Mouse (Mus musculus) heart, embryonic 13.5 days (tissue): ENCODE results near the gene Syt15. TPM values are rescaled to one million over a fixed set of nuclear protein-coding genes. Genes with fewer than 3 reads are reported as not detected.

ENCODE experiments used
- ATAC-seq: fragments of 200-750 bp; cut with Nextera tagmentation; 2 replicates; pipeline ENCODE4 v1.8.0; 2017; ENCODE audit warnings: moderate TSS enrichment; ENCODE audit not compliant: insufficient number of reproducible peaks, low FRiP score, low TSS enrichment; ENCODE audit errors: extremely low read depth
- H3K27ac ChIP-seq: fragments of 300-500 bp; sonication (generic); replicated peaks from 2 replicates; pipeline ENCODE4 v1.5.1; 2015; ENCODE audit warnings: moderate library complexity, mild to moderate bottlenecking, inconsistent platforms
- H3K27me3 ChIP-seq: fragments of 300-500 bp; sonication (generic); replicated peaks from 2 replicates; pipeline ENCODE4 v1.6.1; 2015; ENCODE audit warnings: mild to moderate bottlenecking, inconsistent platforms
- H3K36me3 ChIP-seq: fragments of 300-500 bp; sonication (generic); 2 replicates; pipeline ENCODE4 v1.6.1; 2015; ENCODE audit warnings: mild to moderate bottlenecking, inconsistent platforms
- H3K4me1 ChIP-seq: fragments of 300-500 bp; sonication (generic); 2 replicates; pipeline ENCODE4 v1.6.1; 2015; ENCODE audit warnings: inconsistent platforms
- H3K4me2 ChIP-seq: fragments of 300-500 bp; sonication (generic); 2 replicates; pipeline ENCODE4 v1.6.1; 2015; ENCODE audit warnings: inconsistent platforms, mild to moderate bottlenecking, moderate library complexity
- H3K4me3 ChIP-seq: fragments of 300-500 bp; sonication (generic); 2 replicates; pipeline ENCODE4 v1.5.1; 2015; ENCODE audit warnings: moderate library complexity, mild to moderate bottlenecking, inconsistent platforms
- H3K9ac ChIP-seq: fragments of 300-500 bp; sonication (generic); 2 replicates; pipeline ENCODE4 v1.6.1; 2015; ENCODE audit warnings: inconsistent platforms, mild to moderate bottlenecking, moderate library complexity
- H3K9me3 ChIP-seq: fragments of 300-500 bp; sonication (generic); 2 replicates; pipeline ENCODE4 v1.6.1; 2016; ENCODE audit warnings: inconsistent platforms
- WGBS: fragments of 180-500 bp; shearing (Covaris S2); methylation state at CpG from one replicate; pipeline ENCODE4 v1.1.7; 2015; ENCODE audit warnings: mixed read lengths; 5-methylcytosine and 5-hydroxymethylcytosine counted together
- polyA plus RNA-seq: library from polyadenylated mRNA; unstranded; fragments of >200 nt; fragmentation: Nextera tagmentation; extraction: Ambion mirVana; gene quantifications from 2 replicates; pipeline ENCODE4 v1.2.1, GENCODE M21; 2015

Gene Syt15
- polyA plus RNA-seq, 1 experiment from 2014 or later, result 0.27 TPM

DNA sequence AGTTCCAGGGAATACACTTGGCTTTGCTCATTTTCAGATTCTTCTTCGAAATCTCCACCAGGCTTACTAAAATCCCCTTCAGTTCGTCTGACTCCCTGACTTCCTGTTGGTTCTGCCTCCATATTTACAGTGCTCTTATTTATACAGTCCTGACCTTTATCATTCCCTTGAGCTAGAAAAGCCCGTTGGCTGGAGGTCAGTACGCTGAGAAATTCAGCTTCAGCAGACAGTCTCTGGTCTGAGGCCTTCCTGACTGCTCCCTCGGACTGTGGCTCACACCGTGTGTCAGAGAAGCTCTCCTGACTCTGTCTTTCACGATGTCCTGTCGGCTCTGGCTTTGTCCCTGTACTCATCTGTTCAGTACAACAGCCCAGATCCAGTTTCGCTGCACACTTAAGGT lies 48.7 kb downstream of the Syt15 start:
- no peak overlapping the region for H3K27ac ChIP-seq
- H3K4me3 ChIP-seq, result no peak overlapping the region
- 71% methylated on average over 9 of the region's 9 CpGs for WGBS
- H3K9me3 ChIP-seq, result no peaks in the 10 kb centered on the region
- H3K36me3 ChIP-seq, result no peaks in the 10 kb centered on the region; the same call in 1 of the 2 replicates
- H3K4me1 ChIP-seq, result no peaks in the 10 kb centered on the region
- no peak for ATAC-seq
- H3K27me3 ChIP-seq, result no peaks in the 10 kb centered on the region
- H3K4me2 ChIP-seq, result no peak overlapping the region
- H3K9ac ChIP-seq, result no peak overlapping the region

DNA sequence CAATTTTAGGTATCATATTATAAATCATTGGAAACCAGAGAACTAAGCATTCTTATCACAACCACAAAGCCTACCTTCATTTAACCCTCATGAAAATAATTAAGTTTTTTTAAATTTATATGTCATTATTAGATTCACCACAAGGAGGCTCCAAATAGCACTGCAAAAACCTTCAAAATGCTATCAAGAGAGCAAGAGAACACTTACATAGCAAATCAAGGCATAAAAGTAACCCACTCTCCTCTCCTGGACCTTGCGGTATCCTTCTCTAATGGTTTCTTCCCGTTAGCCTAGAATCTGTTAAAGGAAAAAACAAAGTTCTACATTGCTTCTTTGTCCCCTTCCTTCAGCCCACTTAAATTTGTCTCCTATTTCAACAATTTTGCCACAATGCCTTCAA lies 53.9 kb downstream of the Syt15 start:
- 47% methylated on average over 2 of the region's 2 CpGs for WGBS

GRCm38 (mm10) chr14:34274141-34274540 lies 54.7 kb downstream of the Syt15 start:
- H3K36me3 ChIP-seq, result no peaks in the 10 kb centered on the region
- H3K27ac ChIP-seq, result no peak overlapping the region
- H3K9me3 ChIP-seq, result no peaks in the 10 kb centered on the region
- WGBS, result 84% methylated on average over 3 of the region's 3 CpGs
- no peak for ATAC-seq
- no peaks in the 10 kb centered on the region for H3K4me1 ChIP-seq
- no peak overlapping the region for H3K9ac ChIP-seq
- no peak overlapping the region for H3K4me2 ChIP-seq
- H3K27me3 ChIP-seq, result no peaks in the 10 kb centered on the region
- no peak overlapping the region for H3K4me3 ChIP-seq

More for the DNA sequence above, 53.9 kb downstream of the Syt15 start:
- Histone ChIP-seq H3K4me2 (no peak overlapping the region), H3K4me1 (no peaks in the 10 kb centered on the region), H3K27me3 (no peaks in the 10 kb centered on the region), H3K4me3 (no peak overlapping the region), H3K36me3 (no peaks in the 10 kb centered on the region), H3K9me3 (no peaks in the 10 kb centered on the region), H3K27ac (no peak overlapping the region), H3K9ac (no peak overlapping the region)
- ATAC-seq, result no peak

GRCm38 (mm10) chr14:34275225-34275624 lies 55.8 kb downstream of the Syt15 start:
- WGBS, result 87% methylated on average over 4 of the region's 4 CpGs
- no peak for ATAC-seq

GRCm38 (mm10) chr14:34279726-34280125 lies 60.3 kb downstream of the Syt15 start:
- Histone ChIP-seq H3K27ac (no peak overlapping the region), H3K9me3 (no peaks in the 10 kb centered on the region), H3K9ac (no peak overlapping the region), H3K36me3 (no peaks in the 10 kb centered on the region), H3K27me3 (no peaks in the 10 kb centered on the region), H3K4me2 (no peak overlapping the region), H3K4me1 (no peaks in the 10 kb centered on the region), H3K4me3 (no peak overlapping the region)
- whole genome bisulfite sequencing, result 85% methylated on average over 4 of the region's 4 CpGs
- no peak for ATAC-seq

More at GRCm38 (mm10) chr14:34275225-34275624, 55.8 kb downstream of the Syt15 start:
- Histone ChIP-seq H3K4me1 (no peaks in the 10 kb centered on the region), H3K4me3 (no peak overlapping the region), H3K9me3 (no peaks in the 10 kb centered on the region), H3K27me3 (no peaks in the 10 kb centered on the region), H3K36me3 (no peaks in the 10 kb centered on the region), H3K27ac (no peak overlapping the region), H3K4me2 (no peak overlapping the region), H3K9ac (no peak overlapping the region)

Other genes with a start within 250 kb of the Syt15 start
- 0.03 TPM in 2 replicates for gene Zfp488, start 240.8 kb upstream of the Syt15 start, polyA plus RNA-seq
- not detected in 2 replicates for gene Gm30083, start 204.4 kb upstream of the Syt15 start, polyA plus RNA-seq
- gene Gm5460, start 202.8 kb upstream of the Syt15 start, polyA plus RNA-seq, result 0.04 TPM in 1 of 2 replicates, not detected in the other
- gene Antxrl, start 166.9 kb upstream of the Syt15 start, polyA plus RNA-seq, result not detected in 2 replicates
- 0.91 and 1.3 TPM in 2 replicates for gene Anxa8, start 133.6 kb upstream of the Syt15 start, polyA plus RNA-seq
- gene A630023A22Rik, start 116.8 kb upstream of the Syt15 start, polyA plus RNA-seq, result not detected in 2 replicates
- 0.07 and 0.08 TPM in 2 replicates for gene Npy4r, start 67.1 kb upstream of the Syt15 start, polyA plus RNA-seq
- gene Gprin2, start 17.9 kb upstream of the Syt15 start, polyA plus RNA-seq, result 0.08 and 0.28 TPM in 2 replicates
- 5.9 and 7.3 TPM in 2 replicates for gene Shld2, start 90.9 kb downstream of the Syt15 start, polyA plus RNA-seq
- 56.0 and 56.9 TPM in 2 replicates for gene Glud1, start 91.1 kb downstream of the Syt15 start, polyA plus RNA-seq
- gene Fam25c, start 135.8 kb downstream of the Syt15 start, polyA plus RNA-seq, result not detected in 2 replicates
- 2.9 and 3.2 TPM in 2 replicates for gene Sncg, start 155.2 kb downstream of the Syt15 start, polyA plus RNA-seq
- 29.2 and 30.8 TPM in 2 replicates for gene Mmrn2, start 155.9 kb downstream of the Syt15 start, polyA plus RNA-seq